Mouse (Mus musculus) spleen, adult 2 months (tissue): ENCODE data around the gene Mrgpra6. TPM values are rescaled to one million over a fixed set of nuclear protein-coding genes. Genes with fewer than 3 reads are reported as not detected.

Source experiments
- DNase-seq, 2 experiments: peaks; one replicate each; pipeline versions ENCODE4 v3.0.0 to v3.0.0-alpha.2; 2012 to 2021; ENCODE audit warnings: low spot score in 2 of 2, low read depth in 1 of 2
- H3K27ac ChIP-seq: fragments of 200-500 bp; 2 replicates; pipeline ENCODE4 v1.5.1; 2012; ENCODE audit warnings: low read length, inconsistent platforms; ENCODE audit not compliant: insufficient read depth
- H3K27me3 ChIP-seq: fragments of 200-500 bp; 2 replicates; pipeline ENCODE4 v1.6.1; 2012; ENCODE audit warnings: mild to moderate bottlenecking, moderate library complexity, low read length, inconsistent platforms; ENCODE audit not compliant: control insufficient read depth, insufficient read depth
- H3K36me3 ChIP-seq: fragments of 200-500 bp; 2 replicates; pipeline ENCODE4 v1.6.1; 2012; ENCODE audit warnings: mild to moderate bottlenecking, low read length, inconsistent platforms; ENCODE audit not compliant: control insufficient read depth, insufficient read depth
- H3K4me1 ChIP-seq: fragments of 200-500 bp; 2 replicates; pipeline ENCODE4 v1.6.1; 2011; ENCODE audit warnings: inconsistent platforms; ENCODE audit not compliant: control insufficient read depth, insufficient read depth, insufficient read length
- H3K4me3 ChIP-seq: fragments of 200-500 bp; 2 replicates; pipeline ENCODE4 v1.5.1; 2011; ENCODE audit warnings: mild to moderate bottlenecking, inconsistent platforms; ENCODE audit not compliant: insufficient read depth, insufficient read length; ENCODE audit errors: extremely low read depth
- CTCF ChIP-seq: fragments of 200-500 bp; IDR thresholded peaks from 2 replicates; pipeline ENCODE4 v1.5.1; 2011; ENCODE audit warnings: mild to moderate bottlenecking, inconsistent platforms; ENCODE audit not compliant: insufficient read depth, insufficient read length, insufficient replicate concordance; ENCODE audit errors: extremely low read depth
- POLR2A ChIP-seq: fragments of 200-500 bp; IDR thresholded peaks from 2 replicates; pipeline ENCODE4 v1.6.1; 2011; ENCODE audit warnings: low read depth, low read length, inconsistent platforms
- WGBS: fragments of 180-500 bp; shearing (Covaris S2); methylation state at CpG from one replicate; pipeline ENCODE4 v1.1.7; 2018; 5-methylcytosine and 5-hydroxymethylcytosine counted together
- polyA plus RNA-seq: library from polyadenylated mRNA; depleted of rRNA; stranded (reverse); fragments of >200 nt; gene quantifications from 2 replicates; pipeline ENCODE4 v1.2.3, GENCODE M21; 2012; rRNA removed

The Mrgpra6 gene
- polyA plus RNA-seq: 0.08 TPM in 1 of 2 replicates, not detected in the other

DNA sequence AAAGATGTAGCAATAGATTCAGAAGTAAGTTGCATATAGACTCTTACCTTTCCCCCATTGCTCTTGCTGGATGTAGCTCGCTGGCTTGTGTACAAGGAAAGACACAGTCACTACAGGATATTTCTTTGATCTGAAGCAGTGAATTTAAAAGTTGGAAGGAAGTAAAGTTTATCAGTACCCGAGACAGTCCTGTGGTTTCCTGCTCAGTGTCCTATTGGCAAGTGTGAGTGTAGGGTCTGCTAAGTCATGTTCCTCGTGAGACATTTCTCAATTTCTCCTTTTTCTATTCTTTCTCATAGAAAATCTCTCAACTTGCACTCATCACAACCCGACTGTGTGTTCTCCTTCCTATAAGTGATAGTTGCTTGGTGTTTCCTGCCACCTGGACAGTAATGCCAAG lies at the start of gene Mrgpra6:
Gene Mrgpra6, minus strand, starts transcription at position 91 of the 400 bp plus-strand sequence.
- 8% methylated on average over 4 of the region's 4 CpGs for WGBS
- TF ChIP-seq CTCF (no peak), POLR2A (no peak)
- Histone ChIP-seq H3K4me1 (no peaks in the 10 kb centered on the region), H3K4me3 (no peak within 1 kb of the TSS), H3K27me3 (no peaks in the 10 kb centered on the region), H3K27ac (no peak within 1 kb of the TSS), H3K36me3 (no peaks in the 10 kb centered on the region)
- no peak for DNase-seq

DNA sequence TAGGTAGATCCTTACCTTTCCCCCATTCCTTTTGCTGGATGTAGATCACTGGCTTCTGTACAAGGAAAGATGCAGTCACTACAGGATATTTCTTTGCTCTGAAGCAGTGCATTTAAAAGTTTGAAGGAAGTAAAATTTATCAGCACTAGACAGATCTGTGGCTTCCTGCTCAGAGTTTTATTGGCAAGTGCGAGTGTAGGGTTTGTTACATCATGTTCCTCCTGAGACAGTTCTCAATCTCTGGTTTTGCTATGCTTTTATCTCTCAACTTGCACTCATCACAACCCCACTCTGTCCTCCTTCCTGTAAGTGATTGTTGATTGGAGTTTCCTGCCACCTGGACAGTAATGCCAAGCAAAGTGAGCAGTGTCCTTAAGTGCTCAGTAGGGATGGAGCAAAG lies 48.0 kb upstream of the Mrgpra6 start, which contains the start of gene Mrgpra9:
Gene Mrgpra9, minus strand, starts transcription at position 79 of the 400 bp plus-strand sequence.
- Histone ChIP-seq H3K4me3 (no peak within 1 kb of the TSS), H3K36me3 (no peaks in the 10 kb centered on the region), H3K27me3 (no peaks in the 10 kb centered on the region), H3K27ac (no peak within 1 kb of the TSS), H3K4me1 (no peaks in the 10 kb centered on the region)
- TF ChIP-seq POLR2A: no peak
- no peak for TF ChIP-seq CTCF
- WGBS: 9% methylated on average over 1 of the region's 1 CpGs
- no peak for DNase-seq

DNA sequence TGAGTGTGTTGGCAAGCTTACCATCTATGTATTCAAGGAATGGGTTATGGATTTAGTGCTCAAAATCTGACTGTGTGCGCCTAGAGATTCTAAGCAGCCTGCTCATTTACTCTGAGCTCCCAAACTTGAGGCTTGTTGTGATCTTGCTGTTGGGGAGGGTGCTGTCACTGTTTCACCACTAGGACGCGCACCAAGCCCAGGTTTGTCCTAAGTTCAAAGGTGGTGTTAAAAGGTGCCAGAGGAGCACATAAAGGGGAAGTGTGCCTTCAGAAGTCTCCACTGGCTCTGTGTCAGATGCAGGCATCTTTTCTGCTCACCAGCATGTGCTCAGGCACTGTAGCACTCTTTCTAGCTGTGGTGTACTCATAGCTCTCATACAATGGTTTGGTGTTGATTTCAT lies 39.9 kb upstream of the Mrgpra6 start:
- Histone ChIP-seq H3K4me3 (no peak overlapping the region), H3K27me3 (no peaks in the 10 kb centered on the region), H3K27ac (no peak overlapping the region), H3K4me1 (no peaks in the 10 kb centered on the region), H3K36me3 (no peaks in the 10 kb centered on the region)
- DNase-seq: peak in 1 of 2 experiments; percentile 21
- no peak for TF ChIP-seq POLR2A
- no peak for TF ChIP-seq CTCF
- WGBS: 46% methylated on average over 3 of the region's 3 CpGs

DNA sequence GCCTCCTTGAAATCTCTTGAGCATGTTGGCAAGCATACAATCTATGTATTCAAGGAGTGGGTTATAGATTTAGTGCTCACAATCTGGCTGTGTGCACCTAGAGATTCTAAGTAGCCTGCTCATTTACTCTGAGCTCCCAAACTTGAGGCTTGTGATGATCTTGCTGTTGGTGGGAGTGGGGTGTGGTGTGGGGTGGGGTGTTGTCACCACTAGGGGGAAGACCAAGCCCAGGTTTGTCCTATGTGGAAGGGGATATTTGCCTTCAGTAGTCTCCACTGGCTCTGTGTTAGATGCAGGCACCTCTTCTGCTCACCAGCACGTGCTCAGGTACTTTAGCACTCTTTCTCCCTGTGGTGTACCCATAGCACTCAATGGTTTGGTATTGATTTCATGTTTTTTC lies 9.4 kb downstream of the Mrgpra6 start:
- no peaks in the 10 kb centered on the region for H3K27me3 ChIP-seq
- H3K4me3 ChIP-seq: no peak overlapping the region
- no peaks in the 10 kb centered on the region for H3K4me1 ChIP-seq
- 53% methylated on average over 1 of the region's 1 CpGs for WGBS
- H3K27ac ChIP-seq: no peak overlapping the region
- DNase-seq: no peak
- TF ChIP-seq POLR2A (no peak), CTCF (no peak)
- H3K36me3 ChIP-seq: no peaks in the 10 kb centered on the region

DNA sequence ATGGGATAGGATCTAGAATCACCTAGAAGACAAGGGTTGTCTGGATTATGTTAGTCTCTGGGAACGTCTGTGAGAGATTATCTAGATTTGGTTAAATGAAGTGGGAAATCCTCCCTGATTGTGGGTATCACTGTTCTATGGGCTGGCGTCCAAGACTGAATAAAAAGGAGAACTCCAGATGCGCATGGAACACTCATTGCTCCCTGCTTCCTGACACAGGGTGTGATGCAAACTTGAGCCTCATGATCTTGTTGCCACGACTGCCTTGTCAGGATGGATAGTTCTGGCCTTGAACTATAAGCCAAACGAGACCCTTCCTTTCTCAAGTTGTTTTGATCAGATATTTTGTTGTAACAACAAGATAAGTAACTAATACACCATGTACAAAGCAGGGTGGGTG lies 33.9 kb downstream of the Mrgpra6 start:
- no peak for TF ChIP-seq CTCF
- no peaks in the 10 kb centered on the region for H3K27me3 ChIP-seq

DNA sequence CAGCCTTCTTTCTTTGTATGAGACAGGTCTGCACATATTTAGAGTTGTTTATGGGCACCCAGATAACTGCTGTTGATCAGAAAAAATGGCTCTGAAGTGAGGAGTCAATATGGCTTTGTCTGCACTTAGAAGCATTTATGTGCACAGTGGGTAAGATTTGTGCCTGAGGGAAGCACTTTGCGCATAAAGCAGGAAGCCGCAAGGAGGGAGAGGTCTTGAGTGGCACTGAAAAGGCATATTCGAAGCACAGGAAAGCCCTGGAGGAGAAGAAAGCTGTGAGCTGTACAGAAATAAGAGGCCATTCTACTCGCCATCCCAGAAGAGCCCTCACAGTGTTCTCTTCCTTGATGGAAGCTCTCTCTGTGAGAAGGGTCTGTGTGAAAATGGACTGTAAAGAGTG lies 39.7 kb downstream of the Mrgpra6 start:
- no peak for DNase-seq
- Histone ChIP-seq H3K36me3 (no peaks in the 10 kb centered on the region), H3K27ac (no peak overlapping the region), H3K4me1 (no peaks in the 10 kb centered on the region), H3K27me3 (no peaks in the 10 kb centered on the region), H3K4me3 (no peak overlapping the region)
- no peak for TF ChIP-seq CTCF
- TF ChIP-seq POLR2A: no peak
- WGBS: 48% methylated on average over 4 of the region's 4 CpGs

More for the DNA sequence above, 33.9 kb downstream of the Mrgpra6 start:
- H3K4me3 ChIP-seq: no peak overlapping the region
- H3K36me3 ChIP-seq: no peaks in the 10 kb centered on the region
- H3K4me1 ChIP-seq: no peaks in the 10 kb centered on the region
- WGBS: 49% methylated on average over 5 of the region's 5 CpGs
- no peak overlapping the region for H3K27ac ChIP-seq
- DNase-seq: no peak

DNA sequence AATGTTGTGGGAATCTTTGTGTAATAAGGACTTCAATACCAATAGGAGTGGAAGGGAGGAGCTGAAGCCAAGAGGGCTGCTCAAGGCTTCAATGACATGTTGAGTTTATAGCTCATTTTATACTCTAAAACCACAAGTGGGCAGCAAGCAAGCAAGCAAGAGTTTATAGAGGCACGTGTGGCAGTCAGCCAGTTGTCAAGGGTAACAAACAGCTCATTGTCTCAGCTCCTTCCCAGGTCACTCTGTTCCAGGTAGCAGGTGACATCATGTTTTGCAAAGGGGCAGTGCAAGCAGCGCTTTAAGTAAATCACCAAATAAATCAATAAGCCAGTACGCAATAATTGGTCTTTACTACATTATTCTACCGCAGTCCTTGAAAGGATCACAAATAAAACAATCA lies 41.5 kb downstream of the Mrgpra6 start:
- H3K36me3 ChIP-seq: no peaks in the 10 kb centered on the region
- H3K27ac ChIP-seq: no peak overlapping the region
- WGBS: 75% methylated on average over 4 of the region's 4 CpGs
- H3K27me3 ChIP-seq: no peaks in the 10 kb centered on the region
- TF ChIP-seq POLR2A (no peak), CTCF (no peak)
- H3K4me3 ChIP-seq: no peak overlapping the region
- DNase-seq: no peak
- H3K4me1 ChIP-seq: no peaks in the 10 kb centered on the region
